Mouse (Mus musculus): ENCODE measurements around the gene Arhgap8.

GRCm38 (mm10) chr15:84741573-84741972 lies 21.7 kb downstream of the Arhgap8 start:
- TF ChIP-seq CTCF (IDR thresholded peaks at IDR 0.05 in 2 of 3, conservative IDR thresholded peaks at IDR 0.05 in 1 of 3; ENCODE audit: control insufficient read depth in 1 of 3, insufficient read depth in 1 of 3, low read depth in 2 of 3, low read length in 3 of 3, poor library complexity in 1 of 3, severe bottlenecking in 1 of 3): no peak
- TF ChIP-seq POLR2A (IDR thresholded peaks at IDR 0.05; ENCODE audit: control insufficient read depth in 1 of 2, insufficient read depth in 1 of 2, low read depth in 1 of 2, low read length in 2 of 2, poor library complexity in 1 of 2): no peak

Measured in MEL (cell line).